8 mouse cellular contexts compared by ENCODE assay signal in the genomic region with DNA sequence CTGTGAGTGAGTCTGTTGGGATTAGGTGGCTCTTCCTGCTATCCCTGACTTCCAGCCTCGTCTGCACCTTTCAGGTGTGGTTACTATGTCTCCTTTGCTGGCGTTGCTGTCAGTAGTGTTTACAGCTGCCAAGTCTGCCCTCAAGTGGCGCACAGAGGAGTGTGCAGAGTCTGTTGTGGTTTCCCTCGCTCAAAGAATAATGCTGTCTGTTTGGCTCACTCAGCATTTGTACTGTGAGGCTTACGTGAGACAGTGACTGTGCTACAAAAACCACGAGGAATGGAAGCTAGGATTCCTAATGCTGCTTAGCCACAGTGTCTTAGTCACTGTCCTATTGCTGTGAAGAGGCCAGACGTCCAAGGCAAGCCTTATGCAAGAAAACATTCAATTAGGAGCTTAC. TPM values are rescaled to one million over a fixed set of nuclear protein-coding genes. Genes with fewer than 3 reads are reported as not detected.
DNase-seq lines count a peak whose midpoint lies in the region; ATAC-seq and TF ChIP-seq lines count a peak whose summit lies in the region.

No protein-coding gene starts in this region.

- H3K36me3 ChIP-seq in intestine, embryonic 16.5 days (ENCODE audit: control insufficient read depth, insufficient read depth, low read length): no peaks in the 10 kb centered on the region
- H3K36me3 ChIP-seq in intestine, embryonic 15.5 days: peaks cover 9% of the 10 kb centered on the region; the same call in 1 of the 2 replicates

- no peak overlapping the region for H3K9ac ChIP-seq in intestine, embryonic 16.5 days (ENCODE audit: low read depth, low read length)
- H3K9ac ChIP-seq in intestine, embryonic 15.5 days: no peak overlapping the region

- no peak overlapping the region for H3K4me2 ChIP-seq in intestine, embryonic 16.5 days (ENCODE audit: low read depth, low read length)
- H3K4me2 ChIP-seq in intestine, embryonic 15.5 days (replicated peaks): no peak overlapping the region

- no peak for TF ChIP-seq POLR2A in bone marrow, adult 2 months (IDR thresholded peaks at IDR 0.05; ENCODE audit: borderline replicate concordance, control insufficient read depth, low read depth, low read length)

- peak; percentile 48; the same call in 1 of the 2 replicates for TF ChIP-seq CTCF in bone marrow, adult 2 months (IDR thresholded peaks at IDR 0.05; ENCODE audit: control insufficient read depth, insufficient read depth, low read length)

- peak; percentile 77 for DNase-seq in CD4-positive helper T cell, adult 2 months (ENCODE audit: low read depth, low spot score)
- peak; percentile 46 for DNase-seq in lung, postnatal 36 days
- DNase-seq in urinary bladder, postnatal 36 days (ENCODE audit: low spot score in 2 of 2): no peak
- DNase-seq in cerebellum, postnatal 14 days: no peak
- no peak for DNase-seq in cerebellum, adult 18-20 months

- no peak overlapping the region for H3K4me3 ChIP-seq in intestine, embryonic 16.5 days (ENCODE audit: low read length)
- H3K4me3 ChIP-seq in intestine, embryonic 15.5 days (replicated peaks): no peak overlapping the region
- no peak overlapping the region for H3K4me3 ChIP-seq in bone marrow, adult 2 months (replicated peaks; ENCODE audit: control insufficient read depth, low read depth, low read length)

- WGBS in intestine, embryonic 16.5 days: 76% methylated on average over 7 of the region's 7 CpGs
- 73% methylated on average over 7 of the region's 7 CpGs for WGBS in intestine, embryonic 15.5 days
- WGBS in bone marrow, adult 2 months: 23% methylated on average over 7 of the region's 7 CpGs

- H3K9me3 ChIP-seq in intestine, embryonic 16.5 days (ENCODE audit: control insufficient read depth, low read length): no peaks in the 10 kb centered on the region
- H3K9me3 ChIP-seq in intestine, embryonic 15.5 days: no peaks in the 10 kb centered on the region

- H3K4me1 ChIP-seq in intestine, embryonic 16.5 days (ENCODE audit: control insufficient read depth, insufficient read depth, low read length): peaks cover 10% of the 10 kb centered on the region
- H3K4me1 ChIP-seq in intestine, embryonic 15.5 days (replicated peaks): peaks cover 3% of the 10 kb centered on the region; the same call in 1 of the 2 replicates
- H3K4me1 ChIP-seq in bone marrow, adult 2 months (ENCODE audit: control insufficient read depth, insufficient read depth, low read length): no peaks in the 10 kb centered on the region; the same call in 1 of the 2 replicates

- H3K27me3 ChIP-seq in intestine, embryonic 16.5 days (replicated peaks; ENCODE audit: control insufficient read depth, insufficient read depth, low read length): no peaks in the 10 kb centered on the region
- H3K27me3 ChIP-seq in intestine, embryonic 15.5 days (replicated peaks): no peaks in the 10 kb centered on the region

- peak; percentile 50; the same call in 1 of the 2 replicates for ATAC-seq in intestine, embryonic 16.5 days
- no peak for ATAC-seq in intestine, embryonic 15.5 days

- H3K27ac ChIP-seq in intestine, embryonic 16.5 days (ENCODE audit: low read length): no peak overlapping the region
- H3K27ac ChIP-seq in intestine, embryonic 15.5 days: no peak overlapping the region
- H3K27ac ChIP-seq in bone marrow, adult 2 months (ENCODE audit: control insufficient read depth, insufficient read depth, low read depth, low read length, poor library complexity): no peak overlapping the region

RNA-seq across cellular contexts. Expression of a gene that starts 7.1 kb away (rescaled TPM):
- polyA plus RNA-seq in intestine, embryonic 16.5 days (2015; fragmentation: Nextera tagmentation; extraction: Ambion mirVana): 13.1 and 14.1 TPM in 2 replicates
- 15.2 and 16.5 TPM in 2 replicates for polyA plus RNA-seq in intestine, embryonic 15.5 days (2015; fragmentation: Nextera tagmentation; extraction: Ambion mirVana)
- polyA plus RNA-seq in bone marrow, adult 2 months (2011; ENCODE audit: insufficient read depth, insufficient read length, low replicate concordance, missing spikeins): 8.7 and 15.2 TPM in 2 replicates

RNA-seq across cellular contexts. Expression of a gene that starts 29.2 kb away (rescaled TPM):
- polyA plus RNA-seq in intestine, embryonic 16.5 days (2015; fragmentation: Nextera tagmentation; extraction: Ambion mirVana): 0.12 TPM in 1 of 2 replicates, not detected in the other
- polyA plus RNA-seq in intestine, embryonic 15.5 days (2015; fragmentation: Nextera tagmentation; extraction: Ambion mirVana): 0.09 TPM in 1 of 2 replicates, not detected in the other
- 0.85 TPM in 1 of 2 replicates, not detected in the other for polyA plus RNA-seq in bone marrow, adult 2 months (2011; ENCODE audit: insufficient read depth, insufficient read length, low replicate concordance, missing spikeins)

RNA-seq across cellular contexts. Expression of a gene that starts 40.6 kb away (rescaled TPM):
- 0.37 TPM in 2 replicates for polyA plus RNA-seq in intestine, embryonic 16.5 days (2015; fragmentation: Nextera tagmentation; extraction: Ambion mirVana)
- polyA plus RNA-seq in intestine, embryonic 15.5 days (2015; fragmentation: Nextera tagmentation; extraction: Ambion mirVana): 0.19 and 0.35 TPM in 2 replicates
- 1.2 TPM in 1 of 2 replicates, not detected in the other for polyA plus RNA-seq in bone marrow, adult 2 months (2011; ENCODE audit: insufficient read depth, insufficient read length, low replicate concordance, missing spikeins)

RNA-seq across cellular contexts. Expression of a gene that starts 45.8 kb away (rescaled TPM):
- polyA plus RNA-seq in intestine, embryonic 16.5 days (2015; fragmentation: Nextera tagmentation; extraction: Ambion mirVana): 116 and 121 TPM in 2 replicates
- 118 and 126 TPM in 2 replicates for polyA plus RNA-seq in intestine, embryonic 15.5 days (2015; fragmentation: Nextera tagmentation; extraction: Ambion mirVana)
- 34.9 and 46.1 TPM in 2 replicates for polyA plus RNA-seq in bone marrow, adult 2 months (2011; ENCODE audit: insufficient read depth, insufficient read length, low replicate concordance, missing spikeins)

RNA-seq across cellular contexts. Expression of a gene that starts 45.9 kb away (rescaled TPM):
- polyA plus RNA-seq in intestine, embryonic 16.5 days (2015; fragmentation: Nextera tagmentation; extraction: Ambion mirVana): 231 and 236 TPM in 2 replicates
- polyA plus RNA-seq in intestine, embryonic 15.5 days (2015; fragmentation: Nextera tagmentation; extraction: Ambion mirVana): 208 and 212 TPM in 2 replicates
- polyA plus RNA-seq in bone marrow, adult 2 months (2011; ENCODE audit: insufficient read depth, insufficient read length, low replicate concordance, missing spikeins): 5.4 and 9.9 TPM in 2 replicates

Comparison
In these comparisons a context has a peak if more than half of its experiments do, and no peak if none do; other contexts are left out.
1. DNase-seq: peak in CD4-positive helper T cell, adult 2 months (single experiment) and lung, postnatal 36 days (single experiment); none in urinary bladder, postnatal 36 days (0 of 2), cerebellum, postnatal 14 days (0 of 2) and cerebellum, adult 18-20 months (0 of 2).